Mouse (Mus musculus) spleen, adult 12 weeks (tissue): Measurements from ENCODE around the gene Mto1.

Experiments
- DNase-seq: peaks from one replicate; pipeline ENCODE4 v3.0.0; 2022; ENCODE audit warnings: low spot score

Gene Mto1

DNA sequence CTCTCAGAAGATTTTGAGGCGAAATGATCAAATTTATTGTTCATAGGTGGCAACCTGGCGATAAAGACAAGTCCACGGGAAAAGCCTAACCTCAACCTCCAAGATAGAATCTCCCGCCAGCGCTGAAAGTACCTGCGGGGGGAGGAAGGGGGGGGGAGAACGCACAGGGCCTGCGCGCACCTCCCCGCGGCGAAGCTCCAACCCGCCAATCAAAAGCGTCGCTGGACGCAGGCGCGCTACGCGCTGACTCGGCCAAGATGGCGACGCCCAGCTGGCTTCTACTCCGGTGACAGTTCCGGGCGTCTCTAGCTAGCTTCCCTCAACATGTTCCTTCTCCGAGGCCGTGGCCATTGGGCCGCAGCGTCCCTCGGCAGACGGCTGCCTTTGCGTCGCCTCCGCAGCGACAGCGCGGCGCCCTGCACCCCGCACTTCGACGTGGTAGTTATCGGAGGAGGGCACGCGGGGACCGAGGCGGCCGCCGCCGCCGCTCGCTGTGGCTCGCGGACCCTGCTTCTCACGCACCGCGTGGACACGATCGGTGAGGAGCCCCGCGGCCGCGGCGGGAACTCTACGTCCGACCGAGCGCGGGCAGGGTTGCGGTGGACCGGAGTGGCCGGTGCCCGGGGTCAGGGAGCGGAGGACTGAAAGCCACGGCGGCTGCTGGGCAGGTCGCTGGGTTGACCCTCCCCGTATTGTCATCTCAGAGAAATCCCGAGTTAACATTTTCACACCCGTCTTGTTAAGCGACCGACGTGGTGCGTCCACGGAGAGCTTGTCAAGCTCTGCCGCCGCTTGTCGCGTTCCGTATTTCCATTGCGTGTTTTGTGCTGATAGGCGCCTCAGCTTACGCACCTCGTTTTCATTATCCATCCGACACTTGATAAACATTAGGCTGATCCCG, at the start of gene Mto1, which contains the start of gene Gm17324:
Gene Mto1, plus strand, starts transcription at position 236 of the 901 bp plus-strand sequence.
Gene Gm17324, minus strand, starts transcription at position 814 of the 901 bp plus-strand sequence.
- peak; percentile 84 for DNase-seq

DNA sequence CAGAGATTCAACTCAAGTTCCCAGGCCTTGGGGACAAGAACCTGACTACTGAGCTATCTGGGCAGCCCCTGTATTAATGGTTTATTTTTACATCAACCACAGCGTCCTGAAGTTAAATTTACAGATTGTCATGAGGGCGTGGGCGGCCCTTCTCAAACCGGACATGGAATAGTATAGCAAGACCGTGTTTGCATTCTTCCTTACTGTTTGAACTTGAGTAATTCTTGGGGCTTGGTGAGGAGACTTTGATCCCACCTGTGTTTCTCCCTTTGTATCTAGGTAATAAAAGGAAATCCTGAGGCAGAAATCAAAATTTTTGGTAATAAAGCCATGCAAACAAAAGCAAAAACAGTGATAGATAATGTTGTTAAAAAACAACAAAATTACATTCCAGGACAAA, 47.4 kb upstream of the Mto1 start:
- DNase-seq = no peak

DNA sequence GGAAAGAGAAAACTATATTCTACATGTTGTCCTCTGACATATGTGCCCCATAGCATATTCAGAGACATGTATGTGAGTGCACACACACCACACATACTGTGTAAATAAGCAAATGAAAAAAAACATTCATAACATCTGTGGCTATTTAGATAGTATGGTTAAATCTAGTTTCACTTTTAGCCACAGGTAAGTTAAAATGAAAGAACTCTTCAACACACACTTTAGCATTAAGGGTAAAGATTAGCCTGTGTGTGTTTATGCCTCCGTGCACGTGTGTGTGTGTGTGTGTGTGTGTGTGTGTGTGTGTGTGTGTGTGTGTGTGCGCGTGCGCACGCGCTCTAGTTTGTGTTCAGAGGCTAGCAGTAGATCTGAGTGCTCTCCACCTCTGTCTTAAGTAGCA, 46.4 kb upstream of the Mto1 start:
- DNase-seq = no peak

DNA sequence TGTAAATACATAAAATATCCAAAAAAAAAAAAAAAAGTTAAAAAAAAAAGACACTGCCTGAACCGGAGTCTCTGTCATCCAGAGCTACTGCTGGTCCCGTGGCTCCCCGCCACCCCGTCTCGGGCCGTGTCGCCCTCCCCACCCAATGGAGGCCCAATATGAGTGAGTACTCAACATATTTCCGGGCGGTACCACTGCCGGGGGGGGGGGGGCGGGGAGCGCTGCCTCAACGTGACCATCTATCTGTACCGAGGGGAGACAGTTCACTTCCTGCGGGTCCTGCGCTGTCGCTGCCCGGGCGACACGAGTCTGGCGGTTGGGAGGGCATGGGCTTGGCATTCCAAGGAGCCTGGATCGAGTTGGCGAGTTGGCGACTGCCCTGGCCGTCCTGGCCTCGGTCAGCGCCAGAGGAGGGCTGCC, 20.6 kb upstream of the Mto1 start:
- DNase-seq = no peak

DNA sequence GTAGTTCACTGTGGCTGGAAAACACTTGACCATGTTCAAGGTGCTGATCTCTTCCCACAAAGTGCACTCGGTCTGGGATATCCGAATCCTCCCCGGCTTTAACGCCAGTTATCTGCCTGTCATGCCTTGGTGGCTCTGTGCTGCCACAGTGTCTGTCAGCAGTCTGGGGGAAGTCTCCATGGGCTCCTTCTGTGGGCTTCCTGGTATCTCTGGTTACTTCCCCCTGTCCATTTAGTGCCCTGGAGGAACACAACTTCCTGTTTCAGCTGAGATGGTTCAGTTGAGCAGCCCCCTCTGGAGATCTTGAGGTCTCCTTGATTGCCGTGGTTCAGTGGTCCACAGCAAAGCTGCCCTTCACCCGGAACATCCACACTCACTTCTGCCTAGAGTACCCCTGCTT, 19.8 kb upstream of the Mto1 start:
- DNase-seq = no peak

DNA sequence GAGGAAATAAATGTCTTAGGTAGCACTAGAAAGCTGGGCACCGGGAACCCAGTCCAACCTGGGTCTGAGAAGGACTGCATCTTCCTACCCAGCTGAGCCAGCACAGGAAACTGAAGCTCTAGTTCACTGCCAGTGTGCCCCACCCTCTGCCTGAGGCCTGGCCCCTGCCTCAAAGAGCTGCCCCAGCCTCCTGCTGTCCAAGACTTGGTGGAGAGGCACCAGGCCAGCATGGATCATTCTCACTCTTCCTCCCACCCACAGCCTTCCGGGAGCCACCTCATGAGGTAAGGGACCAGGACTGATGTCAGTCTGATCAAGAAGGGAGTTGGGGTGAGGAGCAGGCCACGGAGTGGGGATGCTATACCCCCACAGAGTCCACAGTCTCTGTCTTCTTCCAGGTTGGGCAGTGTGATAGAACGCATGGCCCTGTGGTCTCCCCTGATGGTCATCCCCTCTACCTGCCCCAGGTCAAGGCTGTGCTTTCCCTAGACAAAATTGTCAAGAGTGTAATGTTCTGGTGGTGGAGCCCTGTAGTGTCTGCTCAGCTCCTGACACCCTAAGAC, 19.1 kb upstream of the Mto1 start:
- DNase-seq = no peak

DNA sequence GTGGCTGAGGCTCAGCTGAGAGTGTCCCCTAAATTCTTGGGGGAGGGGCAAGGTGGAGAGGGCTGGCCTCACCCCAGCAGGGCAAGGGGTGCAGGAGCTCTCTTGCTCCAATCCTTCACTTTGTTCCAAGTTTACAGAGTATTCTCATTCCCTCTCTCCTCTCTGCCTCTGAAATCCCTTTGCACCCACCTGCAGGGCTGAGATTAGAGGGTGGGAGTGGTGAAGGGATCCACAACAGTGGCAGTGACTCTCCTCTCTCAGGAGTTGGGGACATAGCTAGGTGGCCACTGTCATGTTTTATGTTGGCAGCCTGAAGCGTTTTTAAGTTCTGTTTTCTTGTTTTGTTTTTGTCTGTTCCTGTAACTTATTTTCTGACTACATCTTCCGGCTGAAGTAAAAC, 18.5 kb upstream of the Mto1 start:
- DNase-seq = no peak

DNA sequence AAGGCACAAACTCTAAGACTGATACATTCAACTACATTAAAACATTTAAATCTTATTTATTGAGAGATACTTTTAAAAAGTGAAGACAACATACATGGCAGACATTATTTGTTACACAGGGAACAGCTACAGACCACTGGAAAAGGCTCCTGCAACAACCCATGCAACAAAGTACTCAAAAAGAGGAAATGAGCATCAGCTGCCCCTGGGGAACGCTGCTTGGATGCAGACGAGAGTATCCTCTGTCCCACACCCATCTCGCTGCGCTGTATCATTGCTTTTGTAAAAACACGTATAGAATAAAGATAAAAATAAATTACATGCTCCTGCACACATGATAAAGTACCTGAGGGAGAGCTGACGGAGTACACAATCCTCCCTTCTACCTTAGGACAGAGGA, 17.5 kb upstream of the Mto1 start:
- DNase-seq = peak; percentile 18

DNA sequence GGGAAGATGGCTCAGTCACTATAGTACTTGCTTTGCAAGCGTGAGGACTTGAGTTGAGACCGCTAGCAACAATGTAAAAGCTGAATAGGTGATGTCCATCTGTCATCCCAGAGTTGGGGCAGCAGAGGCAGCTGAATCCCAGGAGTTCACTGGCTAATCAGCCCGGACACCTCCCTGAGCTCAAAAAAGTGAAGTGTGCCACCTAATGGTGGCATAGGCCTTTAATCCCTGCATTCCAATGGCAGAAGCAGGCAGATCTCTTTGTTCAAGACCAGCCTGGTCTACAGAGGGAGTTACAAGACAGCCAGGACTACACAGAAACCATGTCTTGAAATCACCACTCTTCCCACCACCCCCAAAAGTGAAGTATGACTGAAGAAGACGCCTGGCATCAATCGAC, 15.5 kb upstream of the Mto1 start:
- DNase-seq = no peak

DNA sequence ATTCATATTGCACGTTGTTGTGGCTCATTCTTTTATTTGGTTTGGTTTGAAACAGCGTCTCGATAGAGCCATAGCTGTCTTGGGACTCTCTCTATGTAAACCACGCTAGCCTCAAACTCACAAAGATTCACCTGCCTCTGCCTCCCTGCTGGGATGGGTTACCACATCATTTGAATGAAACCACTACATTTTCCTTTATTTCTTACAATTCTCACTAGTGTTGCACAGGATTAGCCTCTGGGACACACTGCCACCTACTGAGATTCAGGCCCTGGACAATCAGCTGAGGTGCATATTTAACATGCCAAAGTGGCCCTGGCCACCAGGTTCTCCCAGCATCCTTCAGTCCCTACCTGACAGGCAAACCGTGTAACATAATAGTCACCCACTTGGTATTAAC, 8.6 kb upstream of the Mto1 start:
- no peak for DNase-seq

DNA sequence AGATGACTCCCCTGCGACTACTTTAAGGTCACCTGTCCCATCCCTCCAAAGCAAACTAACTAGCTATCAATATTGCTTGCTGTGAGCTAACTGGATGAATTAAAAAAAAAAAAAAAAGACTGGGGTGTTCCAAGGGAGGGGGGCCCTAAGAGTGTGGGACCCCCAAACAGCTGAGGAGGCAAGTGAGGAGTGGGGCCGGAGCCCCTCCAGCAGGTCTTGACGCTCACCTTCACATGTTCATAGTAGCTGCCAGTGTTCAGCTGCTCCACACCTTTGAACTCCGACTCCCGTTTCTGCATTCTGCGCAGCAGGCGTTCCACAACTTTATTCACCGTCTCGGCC, 5.8 kb upstream of the Mto1 start:
- DNase-seq = no peak

DNA sequence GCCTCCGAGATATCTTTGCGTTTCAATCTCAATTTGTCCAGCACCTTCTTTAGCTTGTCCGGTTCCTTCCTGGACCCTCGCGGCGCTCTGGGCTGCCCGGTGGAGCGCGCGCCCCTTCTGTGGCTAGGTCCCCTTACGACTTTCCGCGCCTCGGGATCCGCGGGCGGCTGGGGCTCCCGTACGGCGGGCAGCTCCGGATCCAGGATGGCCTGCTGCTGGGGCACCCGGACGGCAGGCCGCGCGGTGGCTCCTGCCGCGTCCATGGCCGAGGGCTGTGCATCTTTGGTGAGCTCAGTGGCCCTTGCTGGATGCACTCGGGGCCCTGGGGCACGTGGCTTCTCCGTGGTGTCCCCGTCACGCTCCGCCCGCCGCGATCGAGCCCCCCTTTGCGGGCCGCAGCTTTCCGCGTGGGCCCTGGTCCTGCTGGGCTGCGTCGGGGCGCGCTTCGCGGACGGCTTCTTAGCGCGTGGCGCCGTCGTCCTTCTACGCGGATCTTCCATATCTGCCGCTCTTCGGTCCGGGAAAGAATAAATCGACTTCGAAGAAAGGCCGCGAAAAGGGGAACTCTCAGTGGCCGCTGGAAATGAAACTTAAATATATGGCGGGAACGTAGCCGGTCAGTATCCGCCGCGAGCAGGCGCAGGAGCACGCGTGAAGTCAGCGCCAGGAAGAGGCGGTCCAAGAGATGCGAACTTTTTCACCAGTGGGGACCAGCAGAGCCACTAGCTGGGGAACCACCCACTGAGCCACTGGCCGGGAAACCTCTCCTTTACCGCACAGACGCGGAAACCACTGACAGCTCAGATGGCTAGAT, 5.2 kb upstream of the Mto1 start, which contains the start of gene Cgas:
Gene Cgas, minus strand, starts transcription at position 659 of the 814 bp plus-strand sequence.
- DNase-seq = peak; percentile 22

DNA sequence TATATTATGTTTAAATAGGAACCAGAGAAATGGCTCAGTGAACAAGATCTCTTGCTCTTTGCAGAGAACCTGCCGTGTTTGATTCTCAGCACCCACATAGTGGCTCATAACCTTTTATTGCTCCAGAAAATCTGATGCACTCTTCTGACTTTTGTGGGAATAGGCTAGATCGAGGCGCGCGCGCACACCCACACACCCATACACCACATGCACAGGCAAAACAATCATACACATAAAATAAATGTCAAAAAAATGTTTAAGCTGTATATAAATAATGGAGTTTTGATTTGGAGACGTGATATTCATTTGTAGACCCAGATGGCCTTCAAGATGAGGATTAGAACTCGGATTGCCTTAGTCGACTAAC, 419 bp upstream of the Mto1 start:
- DNase-seq = no peak

DNA sequence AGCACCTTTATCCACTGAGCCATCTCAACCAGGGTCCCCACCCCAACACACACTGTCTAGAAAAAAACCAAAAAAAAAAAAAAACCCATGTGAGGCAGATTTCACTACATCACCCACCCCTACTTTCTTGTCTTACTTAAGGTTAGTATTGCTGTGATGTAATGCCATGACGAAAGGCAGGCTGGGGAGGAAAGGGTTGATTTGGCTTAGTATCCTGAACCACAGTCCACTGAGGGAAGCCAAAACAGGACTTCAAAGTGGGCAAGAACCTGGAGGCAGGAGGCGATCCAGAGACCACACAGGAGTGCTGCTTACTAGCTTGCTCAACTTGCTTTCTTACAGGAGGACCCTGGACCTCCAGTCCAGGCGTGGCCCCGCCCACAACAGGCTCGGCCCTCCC, 2.4 kb downstream of the Mto1 start:
- DNase-seq = no peak

DNA sequence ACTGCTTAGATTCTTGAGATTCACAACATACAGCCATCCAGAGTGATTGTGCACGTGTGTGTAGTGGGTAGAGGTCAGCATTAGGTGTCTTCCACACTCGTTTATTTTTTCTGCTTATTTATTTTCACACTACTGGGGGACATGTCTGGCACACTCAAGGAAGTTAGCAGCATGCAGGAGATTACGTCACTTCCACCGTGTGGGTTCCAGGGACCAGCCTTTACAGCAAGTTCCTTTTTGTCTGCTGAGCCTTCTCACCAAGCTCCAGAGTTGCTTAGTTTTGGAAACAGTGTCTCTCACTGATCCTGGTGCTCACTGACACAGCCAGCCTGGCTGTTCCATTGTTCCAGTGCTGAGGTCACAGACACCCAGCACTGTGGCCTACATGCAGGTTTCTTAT, 3.4 kb downstream of the Mto1 start:
- DNase-seq = no peak

DNA sequence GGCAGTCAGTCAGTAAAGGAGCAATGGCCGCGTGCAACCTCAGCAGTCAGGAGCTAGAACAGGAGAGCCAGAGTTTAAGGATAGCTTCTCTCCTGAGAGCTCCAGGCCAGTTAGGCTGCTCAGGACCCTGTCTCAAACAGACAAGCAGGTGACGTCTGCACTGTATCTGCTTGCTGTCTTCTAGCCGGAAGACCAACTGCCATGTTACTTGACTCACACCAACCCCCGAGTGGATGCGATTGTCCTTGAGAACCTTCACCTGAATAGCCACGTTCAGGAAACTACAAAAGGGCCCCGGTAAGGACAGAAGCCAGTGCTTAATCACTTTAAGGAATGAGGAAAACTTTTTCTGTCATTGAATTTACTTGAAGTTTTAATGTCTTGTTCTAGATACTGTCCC, 9.0 kb downstream of the Mto1 start:
- no peak for DNase-seq

DNA sequence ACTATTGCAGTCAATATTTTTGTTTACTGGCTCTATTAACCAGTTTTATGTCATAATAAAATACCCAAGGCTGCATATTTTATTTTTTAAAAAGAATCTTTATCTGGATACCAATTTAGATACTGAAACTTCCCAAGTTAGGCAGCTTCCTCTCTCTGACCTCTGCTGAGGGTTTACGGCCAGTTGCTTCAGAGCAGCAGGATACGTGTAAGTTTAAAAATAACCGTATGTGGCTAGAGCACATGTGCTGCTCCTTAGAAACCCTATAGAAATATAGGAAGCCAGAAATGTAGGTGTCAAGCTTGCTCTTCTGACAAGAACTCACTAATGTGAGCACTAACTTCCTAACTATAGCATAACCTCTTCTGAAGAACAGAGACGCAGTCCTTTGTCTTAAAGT, 15.3 kb downstream of the Mto1 start:
- DNase-seq = no peak

DNA sequence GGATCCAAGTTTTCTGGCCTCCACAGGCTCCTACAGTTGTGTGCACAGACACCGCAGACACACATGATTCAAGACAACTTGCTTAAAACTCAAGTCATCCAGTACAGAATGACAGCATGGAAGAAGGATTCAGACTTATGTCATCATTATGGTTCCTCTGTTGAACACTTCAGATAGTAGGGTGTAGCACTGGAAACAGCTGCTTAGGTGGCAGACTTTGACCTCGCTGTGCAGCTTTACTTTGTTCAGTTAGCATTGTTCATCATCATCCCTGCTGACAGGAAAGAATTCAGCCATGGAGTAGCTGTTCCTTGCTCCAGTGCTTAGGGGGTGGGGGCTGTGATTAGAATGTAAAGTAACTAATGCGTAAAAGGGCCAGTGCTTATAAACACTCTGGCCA, 17.7 kb downstream of the Mto1 start:
- no peak for DNase-seq

DNA sequence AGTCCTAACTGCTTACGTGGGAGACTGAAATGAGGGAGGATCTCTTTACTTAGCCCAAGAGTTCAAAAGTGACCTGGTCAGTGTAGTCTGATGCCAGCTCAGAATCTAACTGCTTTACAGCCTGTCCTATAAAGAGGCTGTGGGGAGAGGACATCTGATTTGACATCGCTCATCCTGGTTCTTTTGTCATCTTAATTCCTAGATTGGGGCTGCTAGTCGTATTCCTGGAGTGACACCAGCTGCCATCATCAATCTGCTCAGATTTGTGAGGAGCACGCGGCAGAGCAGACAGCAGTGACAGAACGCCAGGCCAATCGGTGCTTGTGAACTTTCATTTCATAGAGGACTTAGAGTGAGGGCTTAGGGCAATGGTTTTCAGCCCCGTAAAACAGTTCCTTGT, 25.6 kb downstream of the Mto1 start:
- no peak for DNase-seq

DNA sequence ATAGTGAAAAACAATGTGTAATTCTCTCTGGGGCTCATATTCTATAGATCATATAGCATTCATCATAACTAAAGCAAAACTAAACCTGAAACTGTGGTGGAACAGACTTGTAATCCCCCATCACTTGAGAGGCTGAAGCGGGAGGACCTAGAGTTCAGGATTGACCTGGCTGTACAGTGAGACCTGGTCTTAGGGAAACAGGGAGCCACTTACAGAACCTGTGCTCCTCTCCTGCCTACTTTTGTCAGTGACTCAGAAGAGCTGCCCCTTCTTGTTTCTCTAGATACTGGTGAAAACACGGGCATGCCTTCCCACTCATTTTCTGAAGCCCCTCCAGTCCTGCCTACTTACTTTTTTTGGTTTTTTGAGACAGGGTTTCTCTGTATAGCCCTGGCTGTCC, 26.3 kb downstream of the Mto1 start:
- DNase-seq = no peak

DNA sequence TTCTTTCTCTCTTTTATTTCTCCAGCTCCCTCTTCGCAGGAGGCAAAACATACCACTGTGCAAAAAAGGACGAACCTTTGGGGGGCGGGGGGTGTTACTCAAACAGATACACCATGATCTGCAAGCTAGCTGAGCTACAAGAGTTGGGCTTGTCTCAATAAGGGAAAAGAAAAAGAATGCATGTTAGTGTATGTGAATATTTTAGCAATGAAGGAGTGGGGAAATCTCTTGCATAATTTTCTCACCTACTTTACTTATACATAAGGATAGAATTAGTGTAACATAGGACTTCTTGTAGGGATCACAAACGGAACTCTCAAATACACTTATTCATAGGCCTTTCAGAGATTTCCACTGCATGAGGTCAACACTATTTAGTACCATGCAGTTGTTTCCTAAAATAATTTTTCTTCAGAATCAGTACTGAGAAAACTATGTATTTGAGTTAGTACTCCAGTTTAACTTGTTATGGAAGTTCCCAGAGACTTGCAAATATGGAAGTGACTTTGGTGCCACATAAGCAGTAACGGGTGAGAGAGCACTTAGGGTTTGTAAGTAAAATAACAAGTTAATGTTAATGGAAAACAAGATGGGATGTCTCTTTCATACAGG, 26.9 kb downstream of the Mto1 start:
- no peak for DNase-seq

DNA sequence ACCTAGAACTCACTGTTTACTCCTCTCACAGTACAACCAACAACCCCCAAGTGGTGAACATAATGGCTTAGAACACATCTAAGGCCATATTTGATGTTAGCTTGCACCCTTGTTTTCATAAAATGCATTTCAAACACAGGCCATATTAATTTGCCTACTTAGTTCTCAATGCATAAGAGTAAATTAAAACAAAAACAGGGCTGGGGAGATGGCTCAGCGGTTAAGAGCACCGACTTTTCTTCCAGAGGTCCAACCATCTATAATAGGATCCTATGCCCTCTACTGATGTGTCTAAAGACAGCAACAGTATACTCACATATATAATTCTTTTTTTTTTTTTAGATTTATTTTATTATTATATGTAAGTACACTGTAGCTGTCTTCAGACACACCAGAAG, 27.4 kb downstream of the Mto1 start:
- no peak for DNase-seq

DNA sequence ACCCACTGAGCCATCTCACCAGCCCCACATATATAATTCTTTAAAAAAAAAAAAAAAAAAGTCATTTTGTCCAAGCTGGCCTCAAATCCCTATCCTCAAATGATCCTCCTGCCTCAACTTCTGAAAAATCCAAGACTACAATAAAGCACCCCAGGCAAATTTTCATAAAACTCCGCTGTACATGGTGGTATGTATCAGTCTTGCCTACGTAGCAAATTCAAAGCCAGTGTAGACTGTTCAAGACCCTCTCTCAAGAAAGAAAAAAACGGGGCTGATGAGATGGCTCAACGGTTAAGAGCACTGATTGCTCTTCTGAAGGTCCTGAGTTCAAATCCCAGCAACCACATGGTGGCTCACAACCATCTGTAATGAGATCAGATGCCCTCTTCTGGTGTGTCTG, 27.9 kb downstream of the Mto1 start:
- no peak for DNase-seq
